Mouse (Mus musculus) Patski (cell line): Measurements from ENCODE around the gene Srrm1. TPM values are rescaled to one million over a fixed set of nuclear protein-coding genes. Genes with fewer than 3 reads are reported as not detected.
A peak's percentile ranks its signal among the peaks of the same experiment; 100 is the strongest.

Experiments
- ATAC-seq: fragments of 100-300 bp; one replicate; pipeline ENCODE4 v1.8.0; 2021
- CTCF ChIA-PET: fragments of 350-600 bp; sonication (Branson Sonifier 250); formaldehyde crosslinking; loops from one replicate; lab custom pipeline; 2022; ENCODE audit warnings: inconsistent platforms; lab: Charles Lee
- POLR2A ChIA-PET: fragments of 350-600 bp; sonication (Branson Sonifier 250); formaldehyde crosslinking; loops from one replicate; lab custom pipeline; 2022; ENCODE audit warnings: antibody characterized with exemption, inconsistent platforms; lab: Charles Lee
- DNase-seq: peaks from one replicate; pipeline ENCODE4 v3.0.0-alpha.2; 2011; ENCODE audit warnings: low read depth, low spot score
- H3K27me3 ChIP-seq: fragments of 371-371 bp; one replicate; pipeline ENCODE4 v1.5.1; 2021
- CTCF ChIP-seq: fragments of 100-300 bp; IDR thresholded peaks from one replicate; pipeline ENCODE4 v1.5.1; 2021
- in situ Hi-C: fragments of 300-500 bp; cut with MboI; formaldehyde crosslinking; loops from 3 replicates; pipeline ENCODE4 v1.11.1; 2018; ENCODE audit warnings: low pct_unique_long_range_greater_than_20kb, mixed read lengths
- polyA plus RNA-seq: library from polyadenylated mRNA; unstranded; gene quantifications from one replicate; pipeline ENCODE4 v1.2.3, GENCODE M21; 2021

Gene Srrm1
- polyA plus RNA-seq, 1 experiment from 2014 or later = 102 TPM

DNA sequence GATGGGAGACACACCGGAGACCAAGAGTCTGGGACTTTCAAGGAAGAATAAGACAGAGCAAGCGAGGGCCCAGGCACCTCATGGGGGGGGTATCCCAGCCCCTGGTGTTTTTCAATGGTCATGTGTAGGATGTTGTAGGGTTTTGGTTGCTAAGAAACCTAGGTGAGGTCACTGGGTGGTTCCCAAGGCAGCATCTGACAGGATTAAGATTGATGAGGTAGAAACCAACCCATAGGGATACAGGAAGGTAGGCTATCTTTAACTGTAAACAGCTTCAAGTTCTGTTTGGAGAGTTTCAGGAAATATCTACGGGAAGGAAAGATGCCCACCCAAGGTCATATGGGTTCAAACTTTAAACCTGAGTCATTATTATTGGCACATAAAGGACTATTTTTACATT, 59.3 kb downstream of the Srrm1 start:
- in situ Hi-C loops = no loop called here
- TF ChIP-seq CTCF = no peak
- ChIA-PET CTCF (no interaction called here), POLR2A (interaction anchor here (1.1 kb wide), 1 partner anchor 15 kb away, joined by 3 read pairs; no protein-coding TSS in a partner anchor)
- DNase-seq (no peak), ATAC-seq (no peak)
- no peaks in the 10 kb centered on the region for H3K27me3 ChIP-seq

DNA sequence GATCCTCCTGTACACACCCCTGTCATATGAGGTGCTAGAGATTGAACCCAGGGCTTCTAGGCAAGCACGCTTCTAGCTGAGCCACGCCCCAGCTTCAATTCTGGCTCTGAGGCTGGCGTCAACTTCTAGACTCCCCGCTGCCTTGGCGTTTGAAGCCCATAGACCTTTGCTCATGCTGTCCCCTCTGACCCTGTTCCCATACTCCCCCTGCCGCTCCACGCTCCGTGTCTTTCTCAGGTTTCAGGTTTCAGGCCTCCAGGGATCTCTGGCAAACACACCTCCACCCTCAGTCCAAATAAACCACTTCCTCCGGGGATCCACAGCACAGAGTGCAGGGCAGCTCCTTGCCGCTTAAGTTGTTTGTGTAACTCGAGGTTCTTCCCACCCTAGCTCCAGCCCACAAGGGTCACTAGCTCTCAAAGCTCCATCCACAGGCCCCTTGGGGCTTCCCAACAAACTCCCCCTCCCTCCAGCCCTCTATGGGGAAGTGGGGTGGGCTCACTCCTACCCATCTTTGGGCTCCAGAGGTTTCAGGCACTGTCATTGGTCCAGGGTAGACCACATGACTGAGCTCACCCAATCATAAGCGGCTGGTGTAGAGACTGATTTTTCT, 60.5 kb downstream of the Srrm1 start:
- H3K27me3 ChIP-seq = no peaks in the 10 kb centered on the region
- ATAC-seq (peak; percentile 74), DNase-seq (no peak)
- POLR2A ChIA-PET = interaction anchor here (0.6 to 1.1 kb wide), 4 partner anchors 17 to 20 kb away, joined by 3 read pairs; partner anchors contain the start of gene Clic4
- no peak for TF ChIP-seq CTCF
- in situ Hi-C loops = no loop called here
- CTCF ChIA-PET = interaction anchor here (1.1 to 1.4 kb wide), 2 partner anchors 9 to 16 kb away, joined by 3 to 5 read pairs; no protein-coding TSS in a partner anchor

DNA sequence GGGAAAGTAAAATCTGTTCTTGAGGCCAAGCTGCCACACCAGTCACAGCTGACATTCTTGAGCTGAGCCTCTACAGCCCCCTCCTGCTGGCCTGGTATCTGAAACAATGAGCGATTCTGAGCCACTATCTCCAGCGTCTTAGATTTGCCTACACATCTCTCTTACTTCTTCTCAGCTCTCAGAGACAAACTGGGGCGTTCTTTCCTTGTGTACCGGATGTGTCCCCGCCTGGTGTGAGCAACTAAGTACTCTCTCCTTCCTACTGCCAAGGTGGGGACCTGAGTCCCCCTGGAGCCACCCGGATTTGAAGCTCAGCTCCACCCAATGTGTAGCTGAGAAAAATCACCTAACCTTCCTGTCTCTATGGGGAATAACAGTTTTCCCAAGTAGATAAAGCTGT, 61.3 kb downstream of the Srrm1 start:
- CTCF ChIA-PET = interaction anchor here (1.4 kb wide), 1 partner anchor 9 kb away, joined by 5 read pairs; no protein-coding TSS in a partner anchor
- POLR2A ChIA-PET = interaction anchor here (0.7 kb wide), 1 partner anchor 21 kb away, joined by 3 read pairs; no protein-coding TSS in a partner anchor
- no peak for TF ChIP-seq CTCF
- in situ Hi-C loops = no loop called here
- no peaks in the 10 kb centered on the region for H3K27me3 ChIP-seq
- DNase-seq (no peak), ATAC-seq (no peak)

DNA sequence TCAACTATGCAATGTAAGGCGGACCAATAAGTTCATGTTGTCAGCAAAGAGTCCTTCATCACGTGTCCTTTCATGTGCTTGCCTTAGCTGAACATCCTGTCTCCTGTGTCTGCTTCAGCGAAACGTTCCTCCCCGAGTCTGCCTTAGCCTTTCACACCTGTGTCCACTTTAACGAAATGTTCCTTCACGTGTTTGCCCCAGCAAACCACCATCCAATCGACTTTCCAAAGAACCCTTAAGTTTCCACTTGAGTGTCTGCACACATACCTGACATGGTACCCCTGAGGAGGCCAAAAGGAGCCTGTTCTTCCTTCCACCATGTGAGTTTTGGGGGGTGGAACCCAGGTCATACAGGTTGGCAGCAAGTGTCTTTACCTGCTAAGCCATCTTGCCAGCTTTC, 61.9 kb downstream of the Srrm1 start:
- DNase-seq (no peak), ATAC-seq (no peak)
- in situ Hi-C loops = no loop called here
- ChIA-PET CTCF (interaction anchor here (1.4 kb wide), 1 partner anchor 8 kb away, joined by 5 read pairs; no protein-coding TSS in a partner anchor), POLR2A (no interaction called here)
- TF ChIP-seq CTCF = no peak
- no peaks in the 10 kb centered on the region for H3K27me3 ChIP-seq

DNA sequence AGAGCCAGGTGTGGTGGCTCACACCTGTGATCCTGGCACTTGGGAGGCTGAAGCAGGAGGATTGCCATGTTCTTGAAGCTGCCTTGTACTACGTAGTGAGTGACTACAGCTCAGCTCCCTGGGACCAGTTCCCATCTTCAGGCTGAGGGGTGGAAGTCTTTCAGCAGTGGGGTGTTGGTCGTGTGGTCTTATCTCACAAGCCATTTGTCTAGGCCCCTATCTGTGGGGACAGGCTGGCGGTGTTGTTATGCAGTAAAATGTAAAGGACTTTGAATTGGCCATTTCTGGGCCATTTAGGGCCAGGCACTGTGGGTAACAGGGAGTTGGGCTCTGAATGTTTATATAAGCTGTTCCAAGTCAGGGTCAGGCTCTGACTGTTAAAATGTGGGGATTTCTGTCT, 65.1 kb downstream of the Srrm1 start:
- POLR2A ChIA-PET = no interaction called here
- in situ Hi-C loops = no loop called here
- DNase-seq (no peak), ATAC-seq (no peak)
- no peaks in the 10 kb centered on the region for H3K27me3 ChIP-seq
- no peak for TF ChIP-seq CTCF
- CTCF ChIA-PET = no interaction called here

DNA sequence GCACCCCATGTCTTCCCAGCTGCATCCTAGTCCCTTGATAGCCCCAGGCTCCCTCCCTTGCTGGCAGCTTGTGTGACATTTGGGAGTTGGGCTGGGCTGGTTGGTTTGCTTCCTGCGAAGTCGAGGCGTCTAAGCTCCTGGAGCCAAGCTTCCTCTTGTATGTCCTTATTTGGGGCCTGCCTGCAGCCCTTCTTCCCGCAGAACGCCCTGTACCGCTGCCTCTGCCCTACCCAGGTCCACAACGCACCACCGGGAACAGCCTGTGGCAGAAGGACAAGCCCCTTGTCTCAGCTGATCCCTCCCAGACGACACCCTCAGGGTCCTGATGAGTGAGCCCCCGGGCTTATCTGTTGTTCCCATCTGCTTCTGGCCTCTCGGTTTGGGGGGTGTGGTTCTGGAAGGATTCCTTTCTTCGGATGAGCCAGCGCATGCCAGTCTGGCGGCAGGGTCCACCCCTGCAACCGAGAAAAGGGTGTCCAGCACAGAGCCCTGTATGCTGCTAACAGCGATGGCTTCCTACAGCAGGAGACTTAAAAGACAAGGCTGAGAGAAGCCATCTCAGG, 66.2 kb downstream of the Srrm1 start:
- in situ Hi-C loops = no loop called here
- no peak for DNase-seq
- no peak for ATAC-seq
- no peaks in the 10 kb centered on the region for H3K27me3 ChIP-seq
- no peak for TF ChIP-seq CTCF
- POLR2A ChIA-PET = interaction anchor here (0.6 kb wide), 1 partner anchor 42 kb away, joined by 5 read pairs; no protein-coding TSS in a partner anchor
- CTCF ChIA-PET = no interaction called here

DNA sequence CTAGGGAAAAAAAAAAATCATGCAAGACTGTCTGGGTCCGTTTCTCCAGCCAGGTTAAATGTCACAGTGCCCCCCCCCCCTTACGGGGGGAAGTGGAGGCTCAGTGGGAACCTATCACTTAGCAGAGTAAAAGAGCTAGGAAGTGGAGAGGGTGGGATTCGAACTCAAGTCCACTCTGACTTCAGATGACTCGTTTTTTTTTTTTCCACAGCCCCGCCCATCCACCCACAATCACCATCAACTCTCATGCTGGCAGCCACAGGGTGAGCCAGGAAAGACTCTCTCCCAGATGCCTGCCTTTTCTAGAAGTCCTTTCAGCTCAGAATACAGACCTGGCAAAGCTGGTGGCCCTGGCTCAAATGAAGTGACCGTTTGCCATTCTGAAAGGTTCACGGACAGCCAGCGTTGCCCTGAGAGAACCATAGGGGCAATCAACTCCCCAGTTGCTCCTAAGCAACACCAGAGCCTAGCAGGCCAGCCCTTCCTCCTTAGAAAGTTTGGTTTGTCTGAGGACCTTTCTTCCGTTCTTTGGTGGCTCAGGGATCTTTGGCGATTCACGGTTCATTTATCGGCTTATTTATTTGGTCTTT, 67.0 kb downstream of the Srrm1 start:
- DNase-seq (no peak), ATAC-seq (no peak)
- ChIA-PET POLR2A (interaction anchor here (0.7 kb wide), 1 partner anchor 363 kb away, joined by 8 read pairs; no protein-coding TSS in a partner anchor), CTCF (no interaction called here)
- no peaks in the 10 kb centered on the region for H3K27me3 ChIP-seq
- no peak for TF ChIP-seq CTCF
- in situ Hi-C loops = no loop called here

DNA sequence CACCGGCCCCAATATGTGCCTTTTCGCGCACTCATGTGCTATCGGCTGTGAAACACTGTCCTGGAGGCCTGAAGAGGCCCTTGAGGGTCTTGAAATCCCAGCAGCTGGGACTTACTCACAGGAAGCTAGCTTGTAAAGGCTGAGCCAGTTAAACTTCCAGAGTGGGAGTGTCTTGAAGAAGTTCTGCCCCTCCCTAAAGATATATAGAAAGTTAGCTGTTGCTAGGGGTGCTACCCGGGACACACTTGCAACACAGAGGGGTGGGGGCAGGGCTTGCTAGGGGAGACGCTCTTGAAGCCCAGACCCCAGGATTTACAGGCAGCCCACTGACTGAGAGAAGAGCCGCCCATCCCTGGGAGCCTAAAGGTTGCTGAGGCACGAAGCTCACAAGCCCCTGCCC, 67.7 kb downstream of the Srrm1 start:
- no peak for TF ChIP-seq CTCF
- DNase-seq = no peak
- CTCF ChIA-PET = no interaction called here
- in situ Hi-C loops = no loop called here
- POLR2A ChIA-PET = interaction anchor here (0.7 kb wide), 1 partner anchor 363 kb away, joined by 8 read pairs; no protein-coding TSS in a partner anchor
- no peak for ATAC-seq
- H3K27me3 ChIP-seq = no peaks in the 10 kb centered on the region

DNA sequence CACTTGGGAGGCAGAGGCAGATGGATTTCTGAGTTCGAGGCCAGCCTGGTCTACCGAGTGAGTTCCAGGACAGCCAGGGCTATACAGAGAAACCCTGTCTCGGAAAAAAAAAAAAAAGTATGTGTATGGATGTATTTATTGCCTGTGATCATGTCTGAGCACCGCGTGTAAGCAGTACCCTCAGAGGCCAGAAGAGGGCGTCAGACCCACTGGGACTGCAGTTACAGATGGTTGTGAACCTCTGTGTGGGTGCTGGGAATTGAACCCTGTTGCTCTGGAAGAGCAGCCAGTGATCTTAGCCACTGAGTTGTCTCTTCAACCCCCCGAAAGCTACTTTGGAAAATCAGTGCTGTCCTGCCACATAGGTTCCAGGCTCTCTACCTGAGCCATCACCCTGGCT, 69.2 kb downstream of the Srrm1 start:
- DNase-seq (no peak), ATAC-seq (no peak)
- H3K27me3 ChIP-seq = no peaks in the 10 kb centered on the region
- POLR2A ChIA-PET = no interaction called here
- CTCF ChIA-PET = interaction anchor here (1.1 kb wide), 1 partner anchor 8 kb away, joined by 5 read pairs; no protein-coding TSS in a partner anchor
- in situ Hi-C loops = no loop called here
- TF ChIP-seq CTCF = no peak

DNA sequence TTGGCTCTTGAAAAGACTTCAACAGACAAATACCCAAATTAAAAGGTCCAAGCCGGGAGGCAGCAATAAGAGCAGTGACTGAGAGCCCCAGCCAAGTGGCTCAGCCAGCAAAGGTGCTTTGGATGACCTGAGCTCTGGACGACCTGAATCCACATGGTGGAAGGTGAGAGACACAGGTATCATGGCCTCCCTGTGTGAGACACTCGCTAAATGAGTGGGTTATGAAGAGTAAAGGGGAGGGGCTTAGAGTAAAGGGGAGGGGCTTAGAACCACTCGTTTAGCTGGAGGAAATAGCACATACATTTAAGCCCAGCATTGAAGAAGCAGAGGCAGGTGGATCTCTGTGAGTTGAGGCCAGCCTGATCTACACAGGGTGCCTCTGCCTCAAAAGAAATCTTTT, 69.7 kb downstream of the Srrm1 start:
- DNase-seq (no peak), ATAC-seq (no peak)
- ChIA-PET POLR2A (no interaction called here), CTCF (interaction anchor here (1.1 kb wide), 1 partner anchor 9 kb away, joined by 5 read pairs; no protein-coding TSS in a partner anchor)
- no peak for TF ChIP-seq CTCF
- H3K27me3 ChIP-seq = no peaks in the 10 kb centered on the region
- in situ Hi-C loops = no loop called here
